Mouse (Mus musculus) liver, embryonic 16.5 days (tissue): Measurements from ENCODE around the gene Erbb3. TPM values are rescaled to one million over a fixed set of nuclear protein-coding genes. Genes with fewer than 3 reads are reported as not detected.

Source experiments
- ATAC-seq: fragments of 200-750 bp; cut with Nextera tagmentation; 2 replicates; pipeline ENCODE4 v1.8.0; 2017; ENCODE audit warnings: low read depth, mild to moderate bottlenecking, moderate number of reproducible peaks, moderate library complexity
- H3K27ac ChIP-seq: fragments of 300-500 bp; sonication (generic); 2 replicates; pipeline ENCODE4 v1.5.1; 2014; ENCODE audit warnings: mild to moderate bottlenecking, low read length
- H3K27me3 ChIP-seq: fragments of 300-500 bp; sonication (generic); 2 replicates; pipeline ENCODE4 v1.6.1; 2014; ENCODE audit warnings: low read depth, low read length, mixed read lengths; ENCODE audit not compliant: control insufficient read depth, insufficient read depth
- H3K36me3 ChIP-seq: fragments of 300-500 bp; sonication (generic); 2 replicates; pipeline ENCODE4 v1.6.1; 2014; ENCODE audit warnings: mild to moderate bottlenecking; ENCODE audit not compliant: control insufficient read depth, insufficient read depth
- H3K4me1 ChIP-seq: fragments of 300-500 bp; sonication (generic); 2 replicates; pipeline ENCODE4 v1.6.1; 2014; ENCODE audit warnings: low read depth, low read length, mixed read lengths; ENCODE audit not compliant: control insufficient read depth
- H3K4me2 ChIP-seq: fragments of 300-500 bp; sonication (generic); 2 replicates; pipeline ENCODE4 v1.6.1; 2014; ENCODE audit warnings: low read depth, low read length, mixed read lengths
- H3K4me3 ChIP-seq: fragments of 300-500 bp; sonication (generic); 2 replicates; pipeline ENCODE4 v1.5.1; 2014; ENCODE audit warnings: low read depth, mild to moderate bottlenecking, low read length
- H3K9ac ChIP-seq: fragments of 300-500 bp; sonication (generic); 2 replicates; pipeline ENCODE4 v1.6.1; 2014; ENCODE audit warnings: low read depth, low read length
- H3K9me3 ChIP-seq: fragments of 300-500 bp; sonication (generic); replicated peaks from 2 replicates; pipeline ENCODE4 v1.6.1; 2016; ENCODE audit warnings: low read length; ENCODE audit not compliant: control insufficient read depth
- WGBS: fragments of 180-500 bp; shearing (Covaris S2); extraction: QIAGEN DNeasy Blood & Tissue Kit; methylation state at CpG from one replicate; pipeline ENCODE4 v1.1.7; 2014; ENCODE audit not compliant: insufficient replicate concordance; 5-methylcytosine and 5-hydroxymethylcytosine counted together
- polyA plus RNA-seq: library from polyadenylated mRNA; unstranded; fragments of >200 nt; fragmentation: Nextera tagmentation; extraction: Ambion mirVana; gene quantifications from 2 replicates; pipeline ENCODE4 v1.2.1, GENCODE M21; 2015

The Erbb3 gene
- polyA plus RNA-seq, 1 experiment from 2014 or later, result 5.2 TPM

GRCm38 (mm10) chr10:128535206-128535605, 54.2 kb downstream of the Erbb3 start:
- no peak overlapping the region for H3K27ac ChIP-seq
- H3K4me1 ChIP-seq, result peaks cover 15% of the 10 kb centered on the region
- ATAC-seq, result no peak

GRCm38 (mm10) chr10:128526366-128527356, 62.8 kb downstream of the Erbb3 start:
- Histone ChIP-seq H3K36me3 (no peaks in the 10 kb centered on the region; the same call in 1 of the 2 replicates), H3K27ac (peak overlapping the region; percentile 87), H3K9ac (peak overlapping the region; percentile 66), H3K4me2 (peak overlapping the region; percentile 100), H3K27me3 (no peaks in the 10 kb centered on the region), H3K4me3 (peak overlapping the region; percentile 88), H3K9me3 (no peaks in the 10 kb centered on the region), H3K4me1 (peaks cover 18% of the 10 kb centered on the region)
- no peak for ATAC-seq
- WGBS, result 21% methylated on average over 28 of the region's 28 CpGs

More at GRCm38 (mm10) chr10:128535206-128535605, 54.2 kb downstream of the Erbb3 start:
- no peak overlapping the region for H3K9ac ChIP-seq
- H3K9me3 ChIP-seq, result no peaks in the 10 kb centered on the region
- H3K36me3 ChIP-seq, result no peaks in the 10 kb centered on the region
- WGBS, result 63% methylated on average over 2 of the region's 2 CpGs
- H3K4me3 ChIP-seq, result no peak overlapping the region
- no peaks in the 10 kb centered on the region for H3K27me3 ChIP-seq
- no peak overlapping the region for H3K4me2 ChIP-seq

GRCm38 (mm10) chr10:128525671-128526308, 63.7 kb downstream of the Erbb3 start, which contains the start of gene Esyt1:
TSS of gene Esyt1 (minus strand) at chr10:128525871.
- Histone ChIP-seq H3K4me3 (peak within 1 kb of the TSS; percentile 88), H3K4me2 (peak within 1 kb of the TSS; percentile 100), H3K4me1 (peaks cover 18% of the 10 kb centered on the region), H3K27ac (peak within 1 kb of the TSS; percentile 87), H3K9ac (peak within 1 kb of the TSS; percentile 94), H3K9me3 (no peaks in the 10 kb centered on the region), H3K27me3 (no peaks in the 10 kb centered on the region), H3K36me3 (no peaks in the 10 kb centered on the region; the same call in 1 of the 2 replicates)
- ATAC-seq, result peak; percentile 97
- 0% methylated on average over 37 of the region's 37 CpGs for WGBS

- H3K27ac ChIP-seq, result peak overlapping the region; percentile 87
- WGBS, result under 1% methylated on average over 58 of the region's 58 CpGs
- peak overlapping the region; percentile 100 for H3K4me2 ChIP-seq
- no peaks in the 10 kb centered on the region for H3K9me3 ChIP-seq
- H3K4me3 ChIP-seq, result peak overlapping the region; percentile 88
- peaks cover 2% of the 10 kb centered on the region for H3K36me3 ChIP-seq
- H3K9ac ChIP-seq, result peak overlapping the region; percentile 94
- H3K27me3 ChIP-seq, result no peaks in the 10 kb centered on the region
- peak; percentile 9 for ATAC-seq
- peaks cover 18% of the 10 kb centered on the region for H3K4me1 ChIP-seq
Measured at GRCm38 (mm10) chr10:128524732-128525662, 64.5 kb downstream of the Erbb3 start.

GRCm38 (mm10) chr10:128524111-128524731, 65.2 kb downstream of the Erbb3 start:
- ATAC-seq, result no peak
- Histone ChIP-seq H3K27ac (peak overlapping the region; percentile 87), H3K27me3 (no peaks in the 10 kb centered on the region), H3K4me1 (peaks cover 18% of the 10 kb centered on the region), H3K4me3 (peak overlapping the region; percentile 88), H3K9me3 (no peaks in the 10 kb centered on the region), H3K9ac (peak overlapping the region; percentile 94), H3K36me3 (peaks cover 2% of the 10 kb centered on the region), H3K4me2 (peak overlapping the region; percentile 100)
- WGBS, result 18% methylated on average over 11 of the region's 11 CpGs

- no peak overlapping the region for H3K27ac ChIP-seq
- 67% methylated on average over 6 of the region's 6 CpGs for WGBS
- no peaks in the 10 kb centered on the region for H3K9me3 ChIP-seq
- H3K4me1 ChIP-seq, result peaks cover 18% of the 10 kb centered on the region
- no peak for ATAC-seq
- no peak overlapping the region for H3K4me2 ChIP-seq
- peaks cover 9% of the 10 kb centered on the region for H3K36me3 ChIP-seq
- no peak overlapping the region for H3K4me3 ChIP-seq
- H3K27me3 ChIP-seq, result no peaks in the 10 kb centered on the region
- no peak overlapping the region for H3K9ac ChIP-seq
Measured at GRCm38 (mm10) chr10:128522351-128522750, 67.1 kb downstream of the Erbb3 start.

- no peak overlapping the region for H3K4me2 ChIP-seq
- H3K4me1 ChIP-seq, result peaks cover 22% of the 10 kb centered on the region
- H3K27ac ChIP-seq, result no peak overlapping the region
- H3K27me3 ChIP-seq, result no peaks in the 10 kb centered on the region
- WGBS, result 85% methylated on average over 16 of the region's 16 CpGs
- no peak overlapping the region for H3K4me3 ChIP-seq
- H3K9me3 ChIP-seq, result no peaks in the 10 kb centered on the region
- no peak overlapping the region for H3K9ac ChIP-seq
- no peak for ATAC-seq
- peaks cover 9% of the 10 kb centered on the region for H3K36me3 ChIP-seq
Measured at GRCm38 (mm10) chr10:128520591-128520990, 68.9 kb downstream of the Erbb3 start.

GRCm38 (mm10) chr10:128518833-128519232, 70.6 kb downstream of the Erbb3 start:
- Histone ChIP-seq H3K4me3 (no peak overlapping the region), H3K36me3 (peaks cover 9% of the 10 kb centered on the region), H3K9ac (no peak overlapping the region), H3K4me1 (peaks cover 14% of the 10 kb centered on the region; the same call in 1 of the 2 replicates), H3K27ac (no peak overlapping the region), H3K27me3 (no peaks in the 10 kb centered on the region), H3K4me2 (no peak overlapping the region), H3K9me3 (no peaks in the 10 kb centered on the region)
- WGBS, result 74% methylated on average over 7 of the region's 7 CpGs
- no peak for ATAC-seq
